Mouse (Mus musculus) Muller cell, postnatal 12 days (primary cell): ENCODE data around the gene Smr2.
"Not testable (repeated sequence)": the region's sequence is repeated elsewhere in the genome, so short reads cannot be mapped to it uniquely, and the experiment has no call there.

Experiments
- DNase-seq: peaks from one replicate; pipeline ENCODE4 v3.0.0-alpha.2; 2015; ENCODE audit errors: inconsistent ontology term

The Smr2 gene

GRCm38 (mm10) chr5:88086256-88086655, at the start of gene Smr2:
TSS of gene Smr2 (plus strand) at chr5:88086556.
- DNase-seq: not testable (repeated sequence)

GRCm38 (mm10) chr5:88111430-88111829, 25.1 kb downstream of the Smr2 start, which contains the start of gene Gm11116:
TSS of gene Gm11116 (minus strand) at chr5:88111530.
- DNase-seq: no peak

- no peak for DNase-seq
Observed at GRCm38 (mm10) chr5:88153999-88154398, 67.6 kb downstream of the Smr2 start, which contains the start of gene Gm11115. TSS of gene Gm11115 (minus strand) at chr5:88154099.
